Mouse (Mus musculus): ENCODE data around the gene Med16. TPM values are rescaled to one million over a fixed set of nuclear protein-coding genes. Genes with fewer than 3 reads are reported as not detected.
A peak's percentile ranks its signal among the peaks of the same experiment; 100 is the strongest.

Gene Med16
- total RNA-seq (2021): 10 to 100 TPM; 37.7 to 38.1 TPM
- long read RNA-seq, experiment 1, transcript Med16-204 (15 exons, 2,950 nt): major isoform, 57 of 77 reads
- long read RNA-seq, experiment 1, transcript Med16-201 (15 exons, 3,197 nt): minor isoform, 6 of 77 reads
- long read RNA-seq, experiment 1, partial matches to known transcripts: 10 of 77 reads
- long read RNA-seq, experiment 1, other reads (novel, unspliced or antisense): 4 of 77 reads
- long read RNA-seq, experiment 2, transcript Med16-204 (15 exons, 2,950 nt): major isoform, 60 of 94 reads
- long read RNA-seq, experiment 2, transcript Med16-201 (15 exons, 3,197 nt): minor isoform, 7 of 94 reads
- long read RNA-seq, experiment 2, partial matches to known transcripts: 19 of 94 reads
- long read RNA-seq, experiment 2, other reads (novel, unspliced or antisense): 8 of 94 reads

- DNase-seq: peak; percentile 97
- intact Hi-C loops (cut with DNase I; ENCODE audit: low total_unique reads): no loop called here
Measured at GRCm38 (mm10) chr10:79908167-79909091, at the start of gene Med16. Gene Med16, minus strand, starts transcription at chr10:79908923.

GRCm38 (mm10) chr10:79958140-79958816, 49.6 kb upstream of the Med16 start:
- DNase-seq: peak; percentile 81
- intact Hi-C loops (cut with DNase I; ENCODE audit: low total_unique reads): loop anchor here (5.0 to 10.0 kb wide), 2 partner anchors 66 to 123 kb away; partner anchors contain the start of gene Cfd

DNA sequence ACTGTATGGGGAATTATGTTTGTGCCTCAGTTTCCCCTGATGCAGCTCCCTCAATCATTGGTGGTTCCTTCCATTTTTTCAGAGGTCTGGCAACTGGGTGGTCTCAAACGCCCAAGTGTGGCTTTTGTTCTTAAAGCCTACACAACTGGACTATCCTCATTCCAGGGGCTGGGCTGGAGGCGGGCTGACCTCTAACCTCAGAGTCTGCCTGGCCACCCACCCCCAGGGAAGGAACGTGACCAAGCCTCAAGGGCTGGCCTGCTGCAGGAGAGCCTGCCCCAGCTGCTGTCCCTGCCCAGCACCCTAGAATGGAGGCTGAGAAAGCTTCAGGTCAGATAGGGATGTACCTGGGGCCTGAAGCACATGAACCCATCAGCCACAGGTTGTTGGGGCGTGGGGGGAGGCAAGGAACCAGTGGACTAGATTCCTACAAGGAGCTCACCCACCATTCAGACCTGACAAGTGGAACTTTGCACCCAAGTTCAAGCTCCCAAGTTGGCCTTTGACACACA, 48.0 kb upstream of the Med16 start:
- no peak for DNase-seq
- intact Hi-C loops (cut with DNase I; ENCODE audit: low total_unique reads): loop anchor here (2.0 to 10.0 kb wide), 3 partner anchors 32 to 122 kb away; partner anchors contain the start of gene Cfd

DNA sequence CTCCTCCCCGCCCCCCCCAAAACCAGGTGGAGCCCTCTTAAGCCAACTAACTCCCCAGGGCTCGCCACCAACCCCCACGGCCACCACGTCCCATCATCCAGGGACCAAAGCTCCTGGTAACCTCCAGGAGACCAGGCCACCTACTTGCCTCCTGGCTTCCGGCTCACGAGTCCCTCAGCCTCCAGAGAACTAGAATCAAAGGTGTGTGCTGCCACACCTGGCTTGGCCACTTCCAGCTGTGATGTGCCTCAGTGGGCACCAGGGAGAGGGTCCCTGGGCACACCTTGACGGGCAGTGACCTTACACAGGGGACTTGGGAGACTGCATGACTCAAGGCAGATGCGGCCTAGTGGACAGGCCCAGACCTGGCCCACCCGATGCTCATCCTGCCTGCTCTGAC, 47.0 kb upstream of the Med16 start:
- intact Hi-C loops (cut with DNase I; ENCODE audit: low total_unique reads): loop anchor here (2.0 to 10.0 kb wide), 3 partner anchors 31 to 121 kb away; partner anchors contain the start of gene Cfd
- no peak for DNase-seq

GRCm38 (mm10) chr10:79953946-79954345, 45.2 kb upstream of the Med16 start:
- intact Hi-C loops (cut with DNase I; ENCODE audit: low total_unique reads): loop anchor here (10.0 kb wide), 1 partner anchor 119 kb away; no protein-coding TSS in a partner anchor
- no peak for DNase-seq

DNA sequence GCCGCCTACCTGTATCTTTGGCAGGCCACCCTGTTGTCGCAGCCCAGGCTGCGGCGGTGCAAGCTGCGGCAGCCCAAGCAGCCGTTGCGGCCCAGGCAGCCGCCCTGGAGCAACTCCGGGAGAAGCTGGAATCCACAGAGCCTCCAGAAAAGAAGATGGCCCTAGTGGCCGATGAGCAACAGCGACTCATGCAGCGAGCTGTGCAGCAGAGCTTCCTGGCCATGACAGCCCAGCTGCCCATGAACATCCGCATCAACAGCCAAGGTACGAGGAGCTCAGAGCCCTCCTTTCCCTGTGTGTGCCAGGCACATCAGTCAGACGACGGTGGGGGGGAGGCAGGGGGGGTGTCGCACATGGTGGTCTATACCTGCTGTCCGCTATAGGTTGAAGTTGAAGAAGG, 41.9 kb upstream of the Med16 start:
- intact Hi-C loops (cut with DNase I; ENCODE audit: low total_unique reads): loop anchor here (10.0 kb wide), 1 partner anchor 116 kb away; no protein-coding TSS in a partner anchor
- DNase-seq: no peak

DNA sequence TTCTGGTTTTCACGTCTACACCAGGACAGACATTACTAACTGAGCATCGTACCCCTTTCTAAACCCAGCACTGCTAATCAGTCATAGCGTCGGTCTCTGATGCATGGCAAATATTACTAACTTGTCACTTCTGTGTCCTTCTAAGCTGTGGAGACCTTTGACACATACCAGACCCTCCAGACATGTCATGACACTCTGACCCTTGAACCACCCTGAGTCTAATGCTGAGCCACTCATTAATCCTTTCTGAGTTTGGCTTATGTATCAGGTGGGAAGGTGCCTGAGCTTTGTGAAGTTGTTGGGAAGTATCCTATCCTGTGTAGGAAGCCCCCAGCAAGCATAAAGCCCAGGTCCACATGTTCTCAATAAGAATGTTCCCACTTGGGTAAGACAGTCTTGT, 41.1 kb upstream of the Med16 start:
- no peak for DNase-seq
- intact Hi-C loops (cut with DNase I; ENCODE audit: low total_unique reads): loop anchor here (10.0 kb wide), 1 partner anchor 115 kb away; no protein-coding TSS in a partner anchor

GRCm38 (mm10) chr10:79947502-79947901, 38.8 kb upstream of the Med16 start:
- intact Hi-C loops (cut with DNase I; ENCODE audit: low total_unique reads): no loop called here
- DNase-seq: no peak

GRCm38 (mm10) chr10:79946752-79947322, 38.1 kb upstream of the Med16 start:
- intact Hi-C loops (cut with DNase I; ENCODE audit: low total_unique reads): no loop called here
- DNase-seq: no peak

DNA sequence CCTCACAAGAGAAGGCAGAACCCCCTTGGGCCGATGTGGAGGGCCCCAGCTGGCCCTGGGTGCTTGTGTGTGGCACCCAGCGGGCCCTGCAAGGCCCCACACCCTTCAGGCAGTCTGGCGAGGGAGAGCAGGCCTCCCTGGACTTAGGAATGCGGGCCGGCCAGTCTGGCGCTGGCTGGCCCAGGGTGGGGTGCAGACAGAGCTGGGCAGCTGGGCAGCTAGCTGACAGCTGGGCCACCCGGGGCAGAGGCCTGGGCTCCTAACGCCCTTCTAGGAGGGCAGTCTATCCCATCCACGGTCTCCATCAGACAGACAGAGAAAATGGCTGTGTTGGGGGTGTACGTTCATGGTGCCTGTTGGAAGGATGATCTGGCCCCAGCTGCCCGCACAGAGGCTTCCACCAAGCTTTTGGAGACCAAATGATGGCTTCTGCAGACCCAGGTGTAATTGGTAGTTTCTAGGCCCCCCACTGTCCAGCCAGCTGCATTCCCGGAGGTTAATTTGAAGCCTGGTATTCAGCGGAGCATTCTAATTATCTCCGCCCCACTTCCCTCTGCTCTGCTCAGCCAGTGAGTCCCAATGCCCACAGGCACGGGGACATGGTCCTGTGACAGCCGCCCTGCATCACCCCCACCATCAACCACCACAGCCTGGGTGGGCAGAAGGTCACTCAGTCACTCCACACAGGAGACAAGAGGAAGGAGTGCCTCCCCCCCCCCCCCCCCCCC, 36.9 kb upstream of the Med16 start:
- no peak for DNase-seq
- intact Hi-C loops (cut with DNase I; ENCODE audit: low total_unique reads): no loop called here

DNA sequence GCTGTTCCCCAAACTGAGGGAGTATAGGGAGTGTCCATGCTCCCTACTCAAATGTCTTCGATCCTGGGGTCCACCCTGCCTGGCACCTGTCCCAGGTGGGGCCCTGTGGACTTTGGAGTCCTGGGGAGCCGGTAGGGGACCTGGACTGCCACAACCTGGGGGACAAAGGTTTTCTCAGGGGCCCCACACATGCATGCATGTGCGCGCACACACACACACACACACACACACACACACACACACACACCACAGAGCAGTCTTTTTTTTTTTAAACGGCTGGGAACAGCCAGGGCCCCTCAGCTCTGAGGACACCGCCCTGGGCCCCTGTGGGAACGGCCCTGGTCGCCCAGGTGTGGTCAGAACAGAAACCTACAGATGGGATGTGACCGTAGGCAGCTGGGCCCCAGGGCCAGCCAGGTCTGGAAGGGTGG, 34.8 kb upstream of the Med16 start:
- intact Hi-C loops (cut with DNase I; ENCODE audit: low total_unique reads): no loop called here
- DNase-seq: no peak

GRCm38 (mm10) chr10:79942988-79943387, 34.3 kb upstream of the Med16 start:
- intact Hi-C loops (cut with DNase I; ENCODE audit: low total_unique reads): no loop called here
- DNase-seq: no peak

DNA sequence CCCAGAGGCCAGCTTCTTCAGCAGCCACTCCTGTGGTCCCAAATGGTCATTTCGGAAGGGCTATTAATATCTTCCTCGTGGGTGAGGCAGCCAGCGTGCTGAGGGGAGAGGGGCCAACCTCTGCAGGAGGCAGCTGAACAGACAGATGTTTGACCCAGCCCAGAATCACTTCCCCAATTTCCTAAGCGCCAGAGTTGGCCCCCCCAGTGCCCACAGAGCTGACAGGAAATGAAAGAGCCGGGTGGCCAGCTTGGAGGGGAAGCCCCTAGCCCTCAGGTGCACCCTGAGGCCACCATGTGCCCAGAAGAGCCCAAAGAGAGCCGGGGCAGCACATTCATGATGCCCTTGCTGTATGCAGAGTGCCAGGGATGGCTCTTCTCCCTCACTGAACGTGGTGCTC, 32.0 kb upstream of the Med16 start:
- intact Hi-C loops (cut with DNase I; ENCODE audit: low total_unique reads): no loop called here
- no peak for DNase-seq

- no peak for DNase-seq
- intact Hi-C loops (cut with DNase I; ENCODE audit: low total_unique reads): no loop called here
Measured at GRCm38 (mm10) chr10:79937775-79938526, 29.2 kb upstream of the Med16 start.

DNA sequence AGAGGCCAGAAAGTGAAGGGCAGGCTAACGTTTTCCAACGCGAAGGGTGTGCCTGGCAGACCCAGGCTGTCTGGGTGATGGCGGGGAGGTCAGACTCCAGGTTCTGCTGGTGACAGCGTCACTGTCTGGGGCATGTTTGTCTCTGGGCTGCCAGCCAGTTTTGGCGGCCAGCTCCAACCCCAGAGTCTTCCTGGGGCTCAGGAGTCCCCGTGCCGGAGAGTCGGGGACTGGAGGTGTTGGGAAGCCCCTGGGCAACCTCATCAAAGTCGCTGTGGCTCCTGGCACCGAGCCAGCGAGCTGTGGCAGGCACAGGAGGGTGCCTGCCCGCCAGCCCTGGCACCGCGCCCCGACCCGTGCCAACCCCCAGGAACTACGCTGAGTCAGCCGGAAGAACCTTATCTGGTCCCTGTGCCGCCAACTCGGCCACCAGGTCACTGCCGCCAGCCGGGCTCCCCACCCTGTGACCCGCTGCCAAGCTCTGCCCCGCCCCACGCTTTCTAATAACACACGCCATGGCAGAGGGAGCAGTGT, 28.3 kb upstream of the Med16 start:
- intact Hi-C loops (cut with DNase I; ENCODE audit: low total_unique reads): no loop called here
- DNase-seq: peak; percentile 74

DNA sequence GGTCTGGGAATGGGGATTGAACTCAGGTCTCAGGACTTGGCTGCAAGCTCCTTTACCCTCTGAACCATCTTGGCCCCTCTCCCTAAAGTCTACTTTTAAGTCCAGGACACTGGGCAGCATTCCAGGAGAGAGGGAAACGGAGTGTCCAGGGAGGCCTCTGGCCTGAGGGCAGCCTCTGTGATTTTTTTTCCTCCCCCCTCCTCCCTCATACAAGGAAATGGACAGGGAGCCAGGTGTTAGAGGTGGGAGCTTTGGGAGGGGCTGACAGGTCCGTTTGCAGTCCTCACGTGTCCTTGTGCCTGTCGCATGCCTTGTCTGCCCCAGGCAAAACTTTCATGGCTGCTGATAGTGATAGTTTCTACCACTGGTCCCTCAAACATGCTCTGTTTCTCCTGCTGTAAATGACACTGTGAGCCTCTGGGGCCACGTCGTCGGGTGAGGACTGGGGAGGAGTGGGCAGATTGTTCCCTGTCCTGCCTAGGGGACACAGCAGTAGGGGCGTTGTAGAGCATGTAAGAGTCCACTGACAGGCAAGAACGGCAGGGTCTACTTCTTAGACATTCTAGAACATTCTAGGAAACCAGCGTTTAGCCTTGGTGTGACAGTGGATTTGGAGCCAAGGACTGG, 27.7 kb upstream of the Med16 start:
- intact Hi-C loops (cut with DNase I; ENCODE audit: low total_unique reads): no loop called here
- DNase-seq: no peak
